Mouse (Mus musculus): Measurements from ENCODE around the gene H2afy. TPM values are rescaled to one million over a fixed set of nuclear protein-coding genes. Genes with fewer than 3 reads are reported as not detected.

Gene H2afy
- polyA plus RNA-seq, 1 experiment, result 316 TPM

- Histone ChIP-seq H3K27me3 (ENCODE audit: control insufficient read depth, insufficient read depth, low read length) (no peaks in the 10 kb centered on the region), H3K4me3 (ENCODE audit: control insufficient read depth, insufficient read depth, low read length) (no peak overlapping the region), H3K36me3 (ENCODE audit: control insufficient read depth, insufficient read depth, low read length) (peaks cover 25% of the 10 kb centered on the region), H3K4me1 (replicated peaks; ENCODE audit: control insufficient read depth, insufficient read depth, low read length) (peaks cover 40% of the 10 kb centered on the region), H3K27ac (ENCODE audit: control insufficient read depth, insufficient read depth, low read length) (no peak overlapping the region)
- TF ChIP-seq POLR2A (IDR thresholded peaks at IDR 0.05; ENCODE audit: control insufficient read depth, extremely low read depth, insufficient read depth, low read length, poor library complexity), result no peak
- TF ChIP-seq CTCF (IDR thresholded peaks at IDR 0.05; ENCODE audit: borderline replicate concordance, control insufficient read depth, extremely low read depth, insufficient read depth, low read length, poor library complexity), result no peak
- WGBS, result 21% methylated on average over 8 of the region's 8 CpGs
- no peak for DNase-seq
Measured at GRCm38 (mm10) chr13:56130544-56130943, 5.6 kb downstream of the H2afy start.

- no peak for TF ChIP-seq CTCF (IDR thresholded peaks at IDR 0.05; ENCODE audit: borderline replicate concordance, control insufficient read depth, extremely low read depth, insufficient read depth, low read length, poor library complexity)
- TF ChIP-seq POLR2A (IDR thresholded peaks at IDR 0.05; ENCODE audit: control insufficient read depth, extremely low read depth, insufficient read depth, low read length, poor library complexity), result no peak
- DNase-seq, result no peak
- no peak overlapping the region for H3K4me3 ChIP-seq (ENCODE audit: control insufficient read depth, insufficient read depth, low read length)
- no peak overlapping the region for H3K27ac ChIP-seq (ENCODE audit: control insufficient read depth, insufficient read depth, low read length)
- WGBS, result 83% methylated on average over 3 of the region's 3 CpGs
- peaks cover 40% of the 10 kb centered on the region for H3K4me1 ChIP-seq (replicated peaks; ENCODE audit: control insufficient read depth, insufficient read depth, low read length)
- H3K27me3 ChIP-seq (ENCODE audit: control insufficient read depth, insufficient read depth, low read length), result no peaks in the 10 kb centered on the region
- H3K36me3 ChIP-seq (ENCODE audit: control insufficient read depth, insufficient read depth, low read length), result peaks cover 35% of the 10 kb centered on the region
Measured at GRCm38 (mm10) chr13:56129578-56129977, 6.6 kb downstream of the H2afy start.

GRCm38 (mm10) chr13:56129014-56129413, 7.1 kb downstream of the H2afy start:
- Histone ChIP-seq H3K4me3 (ENCODE audit: control insufficient read depth, insufficient read depth, low read length) (no peak overlapping the region), H3K27me3 (ENCODE audit: control insufficient read depth, insufficient read depth, low read length) (no peaks in the 10 kb centered on the region), H3K36me3 (ENCODE audit: control insufficient read depth, insufficient read depth, low read length) (peaks cover 41% of the 10 kb centered on the region), H3K27ac (ENCODE audit: control insufficient read depth, insufficient read depth, low read length) (no peak overlapping the region), H3K4me1 (replicated peaks; ENCODE audit: control insufficient read depth, insufficient read depth, low read length) (peaks cover 40% of the 10 kb centered on the region)
- no peak for DNase-seq
- TF ChIP-seq CTCF (IDR thresholded peaks at IDR 0.05; ENCODE audit: borderline replicate concordance, control insufficient read depth, extremely low read depth, insufficient read depth, low read length, poor library complexity) (no peak), POLR2A (IDR thresholded peaks at IDR 0.05; ENCODE audit: control insufficient read depth, extremely low read depth, insufficient read depth, low read length, poor library complexity) (no peak)
- 39% methylated on average over 4 of the region's 4 CpGs for WGBS

GRCm38 (mm10) chr13:56125632-56126031, 10.5 kb downstream of the H2afy start:
- no peak for DNase-seq
- 93% methylated on average over 10 of the region's 10 CpGs for WGBS

GRCm38 (mm10) chr13:56123075-56123474, 13.1 kb downstream of the H2afy start:
- H3K27ac ChIP-seq (ENCODE audit: control insufficient read depth, insufficient read depth, low read length), result no peak overlapping the region
- no peaks in the 10 kb centered on the region for H3K4me1 ChIP-seq (replicated peaks; ENCODE audit: control insufficient read depth, insufficient read depth, low read length)
- no peaks in the 10 kb centered on the region for H3K27me3 ChIP-seq (ENCODE audit: control insufficient read depth, insufficient read depth, low read length)
- no peak overlapping the region for H3K4me3 ChIP-seq (ENCODE audit: control insufficient read depth, insufficient read depth, low read length)
- no peak for DNase-seq
- TF ChIP-seq POLR2A (IDR thresholded peaks at IDR 0.05; ENCODE audit: control insufficient read depth, extremely low read depth, insufficient read depth, low read length, poor library complexity), result no peak
- TF ChIP-seq CTCF (IDR thresholded peaks at IDR 0.05; ENCODE audit: borderline replicate concordance, control insufficient read depth, extremely low read depth, insufficient read depth, low read length, poor library complexity), result no peak
- H3K36me3 ChIP-seq (ENCODE audit: control insufficient read depth, insufficient read depth, low read length), result peaks cover 70% of the 10 kb centered on the region
- 95% methylated on average over 5 of the region's 5 CpGs for WGBS

More at GRCm38 (mm10) chr13:56125632-56126031, 10.5 kb downstream of the H2afy start:
- no peak for TF ChIP-seq POLR2A (IDR thresholded peaks at IDR 0.05; ENCODE audit: control insufficient read depth, extremely low read depth, insufficient read depth, low read length, poor library complexity)
- no peak for TF ChIP-seq CTCF (IDR thresholded peaks at IDR 0.05; ENCODE audit: borderline replicate concordance, control insufficient read depth, extremely low read depth, insufficient read depth, low read length, poor library complexity)
- Histone ChIP-seq H3K27me3 (ENCODE audit: control insufficient read depth, insufficient read depth, low read length) (no peaks in the 10 kb centered on the region), H3K27ac (ENCODE audit: control insufficient read depth, insufficient read depth, low read length) (no peak overlapping the region), H3K36me3 (ENCODE audit: control insufficient read depth, insufficient read depth, low read length) (peaks cover 67% of the 10 kb centered on the region), H3K4me1 (replicated peaks; ENCODE audit: control insufficient read depth, insufficient read depth, low read length) (peaks cover 12% of the 10 kb centered on the region), H3K4me3 (ENCODE audit: control insufficient read depth, insufficient read depth, low read length) (no peak overlapping the region)

GRCm38 (mm10) chr13:56117991-56118765, 18.0 kb downstream of the H2afy start:
- Histone ChIP-seq H3K4me1 (replicated peaks; ENCODE audit: control insufficient read depth, insufficient read depth, low read length) (peaks cover 13% of the 10 kb centered on the region), H3K36me3 (ENCODE audit: control insufficient read depth, insufficient read depth, low read length) (peaks cover 34% of the 10 kb centered on the region), H3K27me3 (ENCODE audit: control insufficient read depth, insufficient read depth, low read length) (no peaks in the 10 kb centered on the region), H3K27ac (ENCODE audit: control insufficient read depth, insufficient read depth, low read length) (no peak overlapping the region), H3K4me3 (ENCODE audit: control insufficient read depth, insufficient read depth, low read length) (no peak overlapping the region)
- no peak for DNase-seq
- TF ChIP-seq CTCF (IDR thresholded peaks at IDR 0.05; ENCODE audit: borderline replicate concordance, control insufficient read depth, extremely low read depth, insufficient read depth, low read length, poor library complexity) (no peak), POLR2A (IDR thresholded peaks at IDR 0.05; ENCODE audit: control insufficient read depth, extremely low read depth, insufficient read depth, low read length, poor library complexity) (no peak)
- 84% methylated on average over 9 of the region's 9 CpGs for whole genome bisulfite sequencing

All from thymus, adult 2 months (tissue).